Mouse (Mus musculus): Measurements from ENCODE around the gene Tcf7l2. TPM values are rescaled to one million over a fixed set of nuclear protein-coding genes. Genes with fewer than 3 reads are reported as not detected.

Tcf7l2 gene
- total RNA-seq, 2 experiments from 2014 or later = 51.2 to 54.9 TPM

GRCm38 (mm10) chr19:55792571-55792970 lies 51.0 kb downstream of the Tcf7l2 start:
- no peak for DNase-seq (ENCODE audit: low spot score in 2 of 2)

- DNase-seq (ENCODE audit: low spot score in 2 of 2) = no peak
These were observed 51.4 kb downstream of the Tcf7l2 start for GRCm38 (mm10) chr19:55793029-55793428.

GRCm38 (mm10) chr19:55794194-55794945 lies 52.8 kb downstream of the Tcf7l2 start:
- no peak for DNase-seq (ENCODE audit: low spot score in 2 of 2)

- no peak for DNase-seq (ENCODE audit: low spot score in 2 of 2)
These were observed 53.3 kb downstream of the Tcf7l2 start for GRCm38 (mm10) chr19:55794946-55795340.

GRCm38 (mm10) chr19:55795349-55795748 lies 53.7 kb downstream of the Tcf7l2 start:
- DNase-seq (ENCODE audit: low spot score in 2 of 2) = no peak

- no peak for DNase-seq (ENCODE audit: low spot score in 2 of 2)
These were observed 56.2 kb downstream of the Tcf7l2 start for GRCm38 (mm10) chr19:55797834-55798233.

GRCm38 (mm10) chr19:55799411-55799810 lies 57.8 kb downstream of the Tcf7l2 start:
- DNase-seq (ENCODE audit: low spot score in 2 of 2) = no peak

GRCm38 (mm10) chr19:55800059-55800458 lies 58.4 kb downstream of the Tcf7l2 start:
- no peak for DNase-seq (ENCODE audit: low spot score in 2 of 2)

GRCm38 (mm10) chr19:55803121-55803520 lies 61.5 kb downstream of the Tcf7l2 start:
- no peak for DNase-seq (ENCODE audit: low spot score in 2 of 2)

GRCm38 (mm10) chr19:55803797-55804196 lies 62.2 kb downstream of the Tcf7l2 start:
- no peak for DNase-seq (ENCODE audit: low spot score in 2 of 2)

GRCm38 (mm10) chr19:55804795-55805194 lies 63.2 kb downstream of the Tcf7l2 start:
- no peak for DNase-seq (ENCODE audit: low spot score in 2 of 2)

- no peak for DNase-seq (ENCODE audit: low spot score in 2 of 2)
These were observed 65.0 kb downstream of the Tcf7l2 start for GRCm38 (mm10) chr19:55806434-55807193.

GRCm38 (mm10) chr19:55807194-55808053 lies 65.8 kb downstream of the Tcf7l2 start:
- DNase-seq (ENCODE audit: low spot score in 2 of 2) = no peak

GRCm38 (mm10) chr19:55808304-55808703 lies 66.7 kb downstream of the Tcf7l2 start:
- DNase-seq (ENCODE audit: low spot score in 2 of 2) = no peak

- DNase-seq (ENCODE audit: low spot score in 2 of 2) = no peak
These were observed 67.9 kb downstream of the Tcf7l2 start for GRCm38 (mm10) chr19:55809539-55809938.

- DNase-seq (ENCODE audit: low spot score in 2 of 2) = no peak
These were observed 70.6 kb downstream of the Tcf7l2 start for GRCm38 (mm10) chr19:55812236-55812635.

GRCm38 (mm10) chr19:55815010-55815790 lies 73.6 kb downstream of the Tcf7l2 start:
- no peak for DNase-seq (ENCODE audit: low spot score in 2 of 2)

GRCm38 (mm10) chr19:55816974-55817373 lies 75.4 kb downstream of the Tcf7l2 start:
- DNase-seq (ENCODE audit: low spot score in 2 of 2) = no peak

- no peak for DNase-seq (ENCODE audit: low spot score in 2 of 2)
These were observed 78.6 kb downstream of the Tcf7l2 start for GRCm38 (mm10) chr19:55820202-55820601.

- no peak for DNase-seq (ENCODE audit: low spot score in 2 of 2)
These were observed 83.6 kb downstream of the Tcf7l2 start for GRCm38 (mm10) chr19:55825001-55825827.
